Mouse (Mus musculus) hindbrain, embryonic 12.5 days (tissue): ENCODE data around the gene Phlpp1. TPM values are rescaled to one million over a fixed set of nuclear protein-coding genes. Genes with fewer than 3 reads are reported as not detected.
"Not testable (repeated sequence)": the region's sequence is repeated elsewhere in the genome, so short reads cannot be mapped to it uniquely, and the experiment has no call there.

Experiments used
- ATAC-seq: fragments of 200-750 bp; cut with Nextera tagmentation; 2 replicates; pipeline ENCODE4 v1.8.0; 2017; ENCODE audit warnings: moderate TSS enrichment; ENCODE audit not compliant: low FRiP score
- H3K27ac ChIP-seq: fragments of 300-500 bp; sonication (generic); 2 replicates; pipeline ENCODE4 v1.5.1; 2016; ENCODE audit warnings: mild to moderate bottlenecking
- H3K27me3 ChIP-seq: fragments of 300-500 bp; sonication (generic); 2 replicates; pipeline ENCODE4 v1.6.1; 2016; ENCODE audit warnings: mild to moderate bottlenecking
- H3K36me3 ChIP-seq: fragments of 300-500 bp; sonication (generic); 2 replicates; pipeline ENCODE4 v1.6.1; 2016; ENCODE audit warnings: mild to moderate bottlenecking
- H3K4me1 ChIP-seq: fragments of 300-500 bp; sonication (generic); 2 replicates; pipeline ENCODE4 v1.6.1; 2016
- H3K4me2 ChIP-seq: fragments of 300-500 bp; sonication (generic); replicated peaks from 2 replicates; pipeline ENCODE4 v1.6.1; 2016; ENCODE audit warnings: mild to moderate bottlenecking
- H3K4me3 ChIP-seq: fragments of 300-500 bp; sonication (generic); 2 replicates; pipeline ENCODE4 v1.5.1; 2016; ENCODE audit warnings: mild to moderate bottlenecking
- H3K9ac ChIP-seq: fragments of 300-500 bp; sonication (generic); 2 replicates; pipeline ENCODE4 v1.6.1; 2016; ENCODE audit warnings: mild to moderate bottlenecking, moderate library complexity
- H3K9me3 ChIP-seq: fragments of 300-500 bp; sonication (generic); replicated peaks from 2 replicates; pipeline ENCODE4 v1.6.1; 2016; ENCODE audit warnings: mild to moderate bottlenecking
- WGBS: fragments of 180-500 bp; shearing (Covaris S2); methylation state at CpG from one replicate; pipeline ENCODE4 v1.1.7; 2016; 5-methylcytosine and 5-hydroxymethylcytosine counted together
- polyA plus RNA-seq: library from polyadenylated mRNA; unstranded; fragments of >200 nt; fragmentation: Nextera tagmentation; extraction: Ambion mirVana; gene quantifications from 2 replicates; pipeline ENCODE4 v1.2.1, GENCODE M21; 2016

Gene Phlpp1
- polyA plus RNA-seq, 1 experiment from 2014 or later, result 9.4 TPM

- 71% methylated on average over 2 of the region's 2 CpGs for WGBS
Observed at GRCm38 (mm10) chr1:106310285-106310684, 138.7 kb downstream of the Phlpp1 start.

DNA sequence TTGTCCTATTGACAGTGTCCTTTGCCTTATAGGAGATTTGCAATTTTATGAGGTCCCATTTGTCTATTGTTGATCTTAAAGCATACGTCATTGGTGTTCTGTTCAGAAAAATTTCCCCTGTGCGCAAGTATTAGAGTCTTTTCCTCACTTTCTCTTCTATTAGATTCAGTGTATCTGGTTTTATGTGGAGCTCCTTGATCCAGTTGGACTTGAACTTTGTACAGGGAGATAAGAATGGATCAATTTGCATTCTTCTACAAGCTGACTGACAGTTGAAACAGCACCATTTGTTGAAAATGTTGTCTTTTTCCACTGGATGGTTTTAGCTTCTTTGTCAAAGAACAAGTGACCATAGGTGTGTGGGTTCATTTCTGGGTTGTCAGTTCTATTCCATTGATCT is 140.3 kb downstream of the Phlpp1 start:
- H3K4me2 ChIP-seq, H3K4me3 ChIP-seq, H3K9me3 ChIP-seq, H3K9ac ChIP-seq, H3K27me3 ChIP-seq, ATAC-seq, H3K4me1 ChIP-seq, H3K36me3 ChIP-seq, H3K27ac ChIP-seq: not testable (repeated sequence)
- WGBS, result 92% methylated on average over 2 of the region's 2 CpGs

More at GRCm38 (mm10) chr1:106310285-106310684, 138.7 kb downstream of the Phlpp1 start:
- Histone ChIP-seq H3K4me1 (no peaks in the 10 kb centered on the region), H3K27me3 (no peaks in the 10 kb centered on the region), H3K36me3 (no peaks in the 10 kb centered on the region), H3K9me3 (no peaks in the 10 kb centered on the region), H3K9ac (no peak overlapping the region), H3K4me2 (no peak overlapping the region), H3K27ac (no peak overlapping the region), H3K4me3 (no peak overlapping the region)
- ATAC-seq, result no peak

DNA sequence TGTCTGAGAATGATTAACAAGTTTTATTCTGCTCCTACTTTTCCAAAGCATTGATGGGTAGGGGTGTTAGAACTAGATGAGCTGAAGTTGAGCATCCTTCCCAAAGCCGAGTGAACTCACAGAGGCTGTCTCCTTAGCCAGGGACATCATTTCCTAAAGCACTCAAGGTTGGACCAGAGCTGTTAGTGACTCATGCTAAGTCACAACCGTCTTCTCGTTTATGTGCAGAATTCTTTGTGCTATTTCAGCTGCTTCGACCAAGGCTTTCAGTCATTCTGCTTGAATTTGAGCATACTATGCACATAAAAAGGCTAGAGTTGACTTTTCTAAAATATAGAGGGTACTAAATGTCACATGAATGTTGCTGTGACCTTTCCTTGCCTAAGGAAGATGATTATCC is 142.9 kb downstream of the Phlpp1 start:
- H3K9ac ChIP-seq, result no peak overlapping the region
- H3K36me3 ChIP-seq, result no peaks in the 10 kb centered on the region
- no peak overlapping the region for H3K4me2 ChIP-seq
- 0 out of 2 replicates have a peak, but pooled peaks cover 4% of the 10 kb centered on the region for H3K4me1 ChIP-seq
- H3K27ac ChIP-seq, result no peak overlapping the region
- no peaks in the 10 kb centered on the region for H3K9me3 ChIP-seq
- H3K27me3 ChIP-seq, result no peaks in the 10 kb centered on the region
- ATAC-seq, result no peak
- WGBS, result 90% methylated on average over 4 of the region's 4 CpGs
- H3K4me3 ChIP-seq, result no peak overlapping the region

- no peak overlapping the region for H3K27ac ChIP-seq
- ATAC-seq, result no peak
- no peak overlapping the region for H3K4me2 ChIP-seq
- H3K27me3 ChIP-seq, result no peaks in the 10 kb centered on the region
- no peak overlapping the region for H3K9ac ChIP-seq
- no peaks in the 10 kb centered on the region for H3K36me3 ChIP-seq
- H3K4me3 ChIP-seq, result no peak overlapping the region
- H3K9me3 ChIP-seq, result no peaks in the 10 kb centered on the region
- 0 out of 2 replicates have a peak, but pooled peaks cover 4% of the 10 kb centered on the region for H3K4me1 ChIP-seq
- 76% methylated on average over 4 of the region's 4 CpGs for WGBS
Observed at GRCm38 (mm10) chr1:106316641-106317304, 145.2 kb downstream of the Phlpp1 start.

DNA sequence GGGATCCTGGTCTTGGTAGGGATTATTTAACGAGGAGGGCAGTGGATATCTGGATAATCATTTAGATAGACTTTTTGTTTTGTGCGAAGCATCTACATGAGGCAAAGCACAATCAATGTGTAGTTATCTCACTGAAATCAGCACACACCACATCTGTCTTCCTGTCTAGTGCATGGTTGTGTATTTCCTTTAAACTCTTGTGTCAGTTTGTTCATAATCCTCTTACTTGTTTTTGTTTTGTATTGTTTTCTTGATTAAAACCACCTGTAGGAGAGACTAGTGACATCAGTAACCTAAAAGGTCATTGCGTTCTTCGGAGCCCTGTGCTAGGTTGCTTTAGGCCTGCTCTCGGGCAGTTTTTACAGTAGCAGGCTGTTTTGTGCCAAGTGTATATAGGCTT is 146.8 kb downstream of the Phlpp1 start:
- Histone ChIP-seq H3K27ac (no peak overlapping the region), H3K9me3 (no peaks in the 10 kb centered on the region), H3K9ac (no peak overlapping the region), H3K4me2 (no peak overlapping the region), H3K36me3 (no peaks in the 10 kb centered on the region), H3K4me3 (no peak overlapping the region), H3K27me3 (no peaks in the 10 kb centered on the region), H3K4me1 (0 out of 2 replicates have a peak, but pooled peaks cover 4% of the 10 kb centered on the region)
- WGBS, result 87% methylated on average over 5 of the region's 5 CpGs
- ATAC-seq, result no peak

DNA sequence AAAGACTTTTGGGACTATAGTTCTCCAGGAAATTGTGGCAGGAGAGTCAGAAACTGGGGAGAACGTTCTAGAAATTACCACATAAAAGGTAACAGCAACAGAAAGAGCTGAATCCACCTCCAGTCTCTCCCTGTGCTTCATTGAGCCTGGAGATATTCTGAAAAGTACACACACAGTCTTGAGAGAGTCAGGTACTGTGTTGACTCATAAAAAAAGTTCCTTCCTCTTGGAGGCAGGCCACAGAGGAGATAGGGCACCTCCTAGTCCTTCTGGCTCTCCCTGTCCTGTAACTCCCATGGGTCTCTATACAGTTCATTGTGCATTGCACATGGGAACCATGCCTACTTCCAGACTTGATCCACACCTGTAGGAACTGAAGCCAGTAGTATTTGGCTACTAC is 149.0 kb downstream of the Phlpp1 start:
- H3K4me1 ChIP-seq, result 0 out of 2 replicates have a peak, but pooled peaks cover 4% of the 10 kb centered on the region
- no peaks in the 10 kb centered on the region for H3K36me3 ChIP-seq
- no peaks in the 10 kb centered on the region for H3K9me3 ChIP-seq
- no peak for ATAC-seq
- H3K27me3 ChIP-seq, result no peaks in the 10 kb centered on the region
- no peak overlapping the region for H3K4me2 ChIP-seq
- no peak overlapping the region for H3K27ac ChIP-seq
- WGBS, result 100% methylated on average over 1 of the region's 1 CpGs
- no peak overlapping the region for H3K4me3 ChIP-seq
- H3K9ac ChIP-seq, result no peak overlapping the region

- no peak for ATAC-seq
- H3K4me2 ChIP-seq, result no peak overlapping the region
- 92% methylated on average over 8 of the region's 8 CpGs for WGBS
- H3K27ac ChIP-seq, result no peak overlapping the region
- H3K9me3 ChIP-seq, result no peaks in the 10 kb centered on the region
- no peaks in the 10 kb centered on the region for H3K36me3 ChIP-seq
- H3K4me3 ChIP-seq, result no peak overlapping the region
- H3K9ac ChIP-seq, result no peak overlapping the region
- 0 out of 2 replicates have a peak, but pooled peaks cover 4% of the 10 kb centered on the region for H3K4me1 ChIP-seq
- H3K27me3 ChIP-seq, result no peaks in the 10 kb centered on the region
Observed at GRCm38 (mm10) chr1:106321432-106322126, 150.0 kb downstream of the Phlpp1 start.

DNA sequence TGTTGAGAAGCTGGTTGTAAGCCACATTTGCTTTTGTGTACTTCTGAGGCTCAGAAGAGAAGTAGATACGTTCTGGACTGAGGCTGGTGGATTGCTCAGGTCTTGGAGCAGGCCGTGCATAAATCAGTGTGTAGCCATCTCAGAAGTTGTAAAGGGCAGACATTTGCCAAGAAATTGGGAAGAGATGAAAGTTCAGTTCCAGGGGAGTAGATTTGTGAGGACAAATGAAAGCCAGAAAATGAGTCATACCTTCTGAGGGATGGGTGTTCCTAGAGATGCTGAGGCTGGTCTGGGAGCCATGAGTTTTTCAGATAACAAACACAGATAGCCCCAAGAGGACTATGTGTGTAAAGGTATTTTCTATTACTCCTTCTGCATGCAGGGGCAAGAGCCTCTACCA is 155.1 kb downstream of the Phlpp1 start:
- Histone ChIP-seq H3K9me3 (no peaks in the 10 kb centered on the region), H3K4me3 (no peak overlapping the region), H3K27me3 (no peaks in the 10 kb centered on the region), H3K27ac (no peak overlapping the region), H3K4me2 (no peak overlapping the region), H3K4me1 (no peaks in the 10 kb centered on the region), H3K36me3 (no peaks in the 10 kb centered on the region), H3K9ac (no peak overlapping the region)
- no peak for ATAC-seq
- WGBS, result 86% methylated on average over 2 of the region's 2 CpGs

DNA sequence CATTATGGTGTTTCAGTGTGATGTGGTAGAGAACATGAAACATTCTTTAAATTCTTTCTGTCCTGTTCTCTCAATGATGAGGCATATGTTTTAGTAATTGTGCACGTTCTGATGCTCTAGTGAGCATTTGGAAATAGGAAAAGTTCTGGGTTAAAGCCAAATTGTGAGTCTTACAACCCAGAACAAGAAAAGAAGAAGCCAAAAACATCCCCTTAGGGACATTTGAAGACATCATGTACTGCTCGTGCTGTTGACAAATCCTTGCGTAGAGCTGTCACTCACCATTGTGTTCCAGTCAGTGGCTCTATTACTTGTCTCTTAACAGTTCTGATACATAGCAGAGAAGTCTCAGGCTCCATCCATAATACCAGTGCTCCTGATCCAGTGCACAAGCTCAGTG is 170.5 kb downstream of the Phlpp1 start:
- no peak overlapping the region for H3K9ac ChIP-seq
- H3K4me3 ChIP-seq, result no peak overlapping the region
- H3K4me2 ChIP-seq, result no peak overlapping the region
- peaks cover 20% of the 10 kb centered on the region; the same call in 1 of the 2 replicates for H3K36me3 ChIP-seq
- no peaks in the 10 kb centered on the region for H3K4me1 ChIP-seq
- no peak for ATAC-seq
- H3K27ac ChIP-seq, result no peak overlapping the region
- WGBS, result 81% methylated on average over 3 of the region's 3 CpGs
- H3K9me3 ChIP-seq, result no peaks in the 10 kb centered on the region
- H3K27me3 ChIP-seq, result no peaks in the 10 kb centered on the region

DNA sequence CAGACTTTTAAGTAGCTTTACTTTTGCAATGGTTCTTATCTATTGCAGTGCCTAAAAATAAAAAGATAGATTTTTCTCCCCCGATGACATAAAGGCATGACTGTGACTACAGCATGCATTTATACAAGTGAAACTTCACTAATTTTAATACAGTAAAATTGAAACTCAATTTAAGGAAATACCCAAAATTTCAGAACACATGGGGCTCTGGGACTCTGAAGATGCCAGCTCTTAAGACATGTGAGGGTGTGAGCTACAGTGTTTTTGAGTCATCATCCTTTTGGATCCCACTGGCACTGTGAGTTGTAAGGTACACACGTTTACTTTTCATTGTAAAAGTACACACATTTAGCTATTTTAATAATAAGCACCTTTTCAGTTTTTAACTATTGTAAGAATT is 173.7 kb downstream of the Phlpp1 start:
- no peak overlapping the region for H3K27ac ChIP-seq
- no peaks in the 10 kb centered on the region for H3K27me3 ChIP-seq
- H3K36me3 ChIP-seq, result peaks cover 20% of the 10 kb centered on the region; the same call in 1 of the 2 replicates
- no peak overlapping the region for H3K4me3 ChIP-seq
- no peak for ATAC-seq
- 91% methylated on average over 2 of the region's 2 CpGs for WGBS
- H3K4me2 ChIP-seq, result no peak overlapping the region
- H3K9ac ChIP-seq, result no peak overlapping the region
- H3K4me1 ChIP-seq, result no peaks in the 10 kb centered on the region
- no peaks in the 10 kb centered on the region for H3K9me3 ChIP-seq

- no peak overlapping the region for H3K4me3 ChIP-seq
- H3K9me3 ChIP-seq, result no peaks in the 10 kb centered on the region
- no peak overlapping the region for H3K4me2 ChIP-seq
- no peaks in the 10 kb centered on the region for H3K27me3 ChIP-seq
- WGBS, result 97% methylated on average over 3 of the region's 3 CpGs
- no peak overlapping the region for H3K27ac ChIP-seq
- peaks cover 27% of the 10 kb centered on the region for H3K36me3 ChIP-seq
- no peak overlapping the region for H3K9ac ChIP-seq
- ATAC-seq, result no peak
- H3K4me1 ChIP-seq, result no peaks in the 10 kb centered on the region
Observed at GRCm38 (mm10) chr1:106346776-106347175, 175.2 kb downstream of the Phlpp1 start.

- 91% methylated on average over 3 of the region's 3 CpGs for WGBS
- H3K36me3 ChIP-seq, result peaks cover 21% of the 10 kb centered on the region
Observed at GRCm38 (mm10) chr1:106349116-106349515, 177.6 kb downstream of the Phlpp1 start.

GRCm38 (mm10) chr1:106351512-106351911 is 180.0 kb downstream of the Phlpp1 start:
- Histone ChIP-seq H3K27me3 (no peaks in the 10 kb centered on the region), H3K9me3 (no peaks in the 10 kb centered on the region), H3K4me1 (no peaks in the 10 kb centered on the region), H3K4me3 (no peak overlapping the region), H3K27ac (no peak overlapping the region), H3K9ac (no peak overlapping the region), H3K4me2 (no peak overlapping the region), H3K36me3 (peaks cover 10% of the 10 kb centered on the region)
- WGBS, result 85% methylated on average over 2 of the region's 2 CpGs
- no peak for ATAC-seq

More at GRCm38 (mm10) chr1:106349116-106349515, 177.6 kb downstream of the Phlpp1 start:
- Histone ChIP-seq H3K4me1 (no peaks in the 10 kb centered on the region), H3K4me3 (no peak overlapping the region), H3K4me2 (no peak overlapping the region), H3K27me3 (no peaks in the 10 kb centered on the region), H3K9me3 (no peaks in the 10 kb centered on the region), H3K27ac (no peak overlapping the region), H3K9ac (no peak overlapping the region)
- ATAC-seq, result no peak
